Mouse (Mus musculus): ENCODE data around the gene Pnkd.

The Pnkd gene

DNA sequence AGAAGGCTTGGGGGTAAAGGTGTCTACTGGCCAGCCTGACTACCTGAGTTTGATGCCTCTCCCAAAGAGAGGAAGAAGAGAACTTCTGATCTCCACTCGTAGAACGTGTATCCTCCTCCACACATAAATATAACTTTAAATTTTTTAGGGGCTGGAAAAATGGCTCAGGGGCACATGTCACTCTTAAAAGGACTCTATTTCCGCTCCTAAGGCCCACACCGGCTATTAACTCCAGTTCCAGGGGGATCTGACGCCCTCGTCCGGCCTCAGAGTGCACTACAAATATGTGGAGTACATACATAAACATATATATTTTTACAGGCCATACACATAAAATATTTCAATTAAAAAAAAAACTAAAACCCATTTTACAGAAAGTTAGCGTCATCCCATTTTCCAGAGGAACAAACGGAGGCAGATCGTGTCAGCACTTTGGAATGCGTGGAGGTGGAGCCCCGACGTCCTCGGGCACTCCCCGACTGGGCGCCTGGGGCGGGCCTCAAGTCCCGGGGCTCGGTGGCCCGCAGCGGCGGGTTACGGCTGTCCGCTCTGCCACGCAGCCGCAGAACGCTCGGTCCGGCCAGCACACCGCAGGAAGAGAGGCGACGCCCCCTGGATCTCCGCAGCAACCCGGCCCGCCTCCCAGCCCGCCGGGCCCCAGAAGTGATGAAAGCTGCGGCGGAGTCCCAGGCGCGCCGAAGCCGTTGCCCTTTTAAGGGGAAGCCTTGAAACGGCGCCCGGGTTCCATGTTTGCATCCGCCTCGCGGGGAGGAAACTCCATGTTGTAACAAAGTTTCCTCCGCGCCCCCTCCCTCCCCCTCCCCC is 106.4 kb downstream of the Pnkd start, which contains the start of gene Ctdsp1:
Ctdsp1 (plus strand) TSS at position 586 of the 825 bp plus-strand sequence.
- DNase-seq = peak; percentile 94

DNA sequence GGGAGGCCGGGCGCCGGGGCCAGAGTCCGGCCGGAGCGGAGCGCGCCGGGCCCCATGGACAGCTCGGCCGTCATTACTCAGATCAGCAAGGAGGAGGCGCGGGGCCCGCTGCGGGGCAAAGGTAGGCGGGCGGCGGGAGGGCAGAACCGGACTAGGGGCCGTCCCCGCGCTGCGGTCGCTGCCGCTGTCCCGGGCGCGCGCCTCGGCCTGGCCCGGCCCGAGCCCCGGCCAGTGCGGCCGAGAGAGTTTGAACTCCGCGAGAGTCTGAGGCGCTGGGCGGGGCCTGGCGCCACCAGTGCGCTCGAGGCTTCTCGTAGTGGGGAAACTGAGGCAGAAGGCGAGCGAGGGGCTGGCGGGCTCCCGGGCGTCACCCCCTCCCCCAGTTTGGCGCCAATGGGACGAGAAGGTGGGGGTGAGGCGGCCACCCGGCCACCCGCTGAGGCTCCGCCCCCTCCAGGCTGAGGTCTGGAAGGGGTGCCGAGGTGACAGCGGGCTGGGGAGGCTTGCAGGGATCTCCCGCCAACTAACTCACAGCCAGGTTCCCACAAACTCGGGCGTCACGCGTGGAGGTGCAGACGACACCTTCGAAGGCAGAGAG is 107.2 kb downstream of the Pnkd start:
- DNase-seq = peak; percentile 68

DNA sequence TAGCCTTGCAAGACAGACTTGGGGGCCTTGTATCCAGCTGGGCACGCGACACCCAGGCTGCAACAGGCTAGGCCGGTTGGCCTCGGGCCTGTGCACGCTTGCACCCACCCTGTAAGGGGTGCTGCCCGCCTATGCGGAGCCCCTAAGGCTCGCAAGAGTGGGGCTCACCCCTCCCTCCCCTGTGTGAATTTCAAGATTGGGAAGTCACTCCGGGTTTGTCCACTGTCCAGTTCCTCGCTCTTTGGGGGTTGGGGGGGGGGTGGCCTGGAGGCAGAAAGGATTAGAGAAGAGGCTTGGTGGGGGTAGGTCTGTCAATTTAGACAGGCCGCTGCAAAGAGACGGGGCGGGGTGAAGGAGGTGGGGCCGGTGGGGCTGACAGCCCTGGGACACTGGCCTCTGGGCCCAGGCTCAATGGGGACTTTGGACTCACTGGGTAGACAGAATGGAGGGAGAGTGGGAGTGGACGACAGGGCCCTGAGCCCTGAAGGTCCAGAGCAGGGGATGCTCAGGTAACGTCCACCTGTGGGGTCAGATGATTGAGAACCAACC is 107.8 kb downstream of the Pnkd start:
- DNase-seq = peak; percentile 30

DNA sequence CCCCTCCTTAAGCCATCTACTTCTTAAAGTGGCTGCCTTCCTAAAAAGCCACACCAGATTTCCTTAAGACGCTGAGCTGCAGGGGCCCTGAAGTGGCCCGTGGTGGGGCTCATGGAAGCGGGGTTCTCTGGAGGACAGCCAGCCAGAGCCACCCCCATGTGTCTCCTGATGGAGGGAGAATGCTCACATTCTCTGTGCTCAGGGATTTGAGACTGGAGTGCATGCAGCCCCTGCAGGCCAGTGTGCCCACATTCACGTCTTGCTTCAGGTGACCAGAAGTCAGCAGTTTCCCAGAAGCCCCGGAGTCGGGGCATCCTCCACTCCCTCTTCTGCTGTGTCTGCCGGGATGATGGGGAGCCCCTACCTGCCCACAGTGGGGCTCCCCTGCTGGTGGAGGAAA is 108.3 kb downstream of the Pnkd start:
- peak; percentile 37 for DNase-seq

DNA sequence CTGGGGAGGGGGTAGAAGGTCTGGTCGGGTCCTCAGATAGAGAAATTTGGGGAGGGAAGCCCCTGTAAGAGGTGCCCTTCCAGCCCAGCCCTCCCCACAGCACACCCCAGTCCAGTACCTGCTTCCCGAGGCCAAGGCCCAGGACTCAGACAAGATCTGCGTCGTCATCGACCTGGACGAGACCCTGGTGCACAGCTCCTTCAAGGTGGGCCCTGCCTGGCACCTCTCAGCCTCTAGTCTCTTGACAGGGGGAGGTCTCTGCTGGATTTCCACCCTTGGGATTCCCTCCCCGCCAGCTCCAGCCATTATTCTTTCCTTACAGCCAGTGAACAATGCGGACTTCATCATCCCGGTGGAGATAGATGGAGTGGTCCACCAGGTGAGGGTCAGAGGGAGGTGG is 109.0 kb downstream of the Pnkd start:
- peak; percentile 27 for DNase-seq

DNA sequence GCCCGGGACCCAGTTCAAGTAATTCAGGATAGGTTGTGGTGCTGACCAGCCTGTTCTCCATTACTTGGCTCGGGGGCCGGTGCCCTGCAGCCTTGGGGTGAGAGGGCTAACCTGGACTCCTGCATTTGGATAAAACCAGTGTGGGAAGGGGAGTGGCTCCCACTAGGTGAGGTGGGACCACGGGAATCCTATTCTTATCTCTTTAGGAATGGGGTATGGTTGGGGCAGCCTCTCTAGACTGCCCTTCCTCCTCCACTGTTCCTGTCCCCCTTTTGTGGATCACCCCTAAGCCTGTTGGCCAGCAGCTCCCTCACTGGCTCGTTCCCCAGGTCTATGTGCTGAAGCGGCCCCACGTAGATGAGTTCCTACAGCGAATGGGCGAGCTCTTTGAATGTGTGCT is 109.6 kb downstream of the Pnkd start:
- peak; percentile 20 for DNase-seq

DNA sequence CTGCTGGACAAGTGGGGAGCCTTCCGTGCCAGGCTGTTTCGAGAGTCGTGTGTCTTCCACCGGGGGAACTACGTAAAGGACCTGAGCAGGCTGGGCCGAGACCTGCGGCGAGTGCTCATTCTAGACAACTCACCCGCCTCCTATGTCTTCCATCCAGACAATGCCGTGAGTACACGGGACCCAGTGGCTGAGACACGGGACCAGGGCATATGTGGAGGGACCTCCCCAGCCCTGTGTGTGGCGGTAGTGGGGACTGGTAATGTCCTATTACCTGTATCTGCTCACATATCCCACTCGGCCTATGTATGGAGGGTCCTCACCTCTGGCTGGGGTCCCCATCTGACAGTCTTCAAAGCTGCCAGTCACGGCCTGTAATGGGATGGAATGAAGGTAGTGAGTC is 110.1 kb downstream of the Pnkd start:
- DNase-seq = peak; percentile 12

DNA sequence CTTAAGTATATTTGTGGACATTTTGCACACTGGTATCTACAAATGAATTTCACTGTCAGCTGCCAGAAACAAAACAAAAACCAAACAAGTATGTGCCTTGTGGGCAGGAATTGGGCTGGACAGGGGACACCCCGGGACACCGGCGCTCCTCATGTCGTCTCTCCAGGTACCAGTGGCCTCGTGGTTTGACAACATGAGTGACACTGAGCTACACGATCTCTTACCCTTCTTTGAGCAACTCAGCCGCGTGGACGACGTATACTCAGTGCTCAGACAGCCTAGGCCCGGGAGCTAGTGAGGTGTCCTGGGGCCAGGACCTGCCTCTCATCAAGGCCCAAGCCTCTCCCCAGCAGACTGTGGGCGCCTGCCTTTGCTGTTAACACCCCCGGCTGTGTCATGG is 110.6 kb downstream of the Pnkd start:
- peak; percentile 17 for DNase-seq

DNA sequence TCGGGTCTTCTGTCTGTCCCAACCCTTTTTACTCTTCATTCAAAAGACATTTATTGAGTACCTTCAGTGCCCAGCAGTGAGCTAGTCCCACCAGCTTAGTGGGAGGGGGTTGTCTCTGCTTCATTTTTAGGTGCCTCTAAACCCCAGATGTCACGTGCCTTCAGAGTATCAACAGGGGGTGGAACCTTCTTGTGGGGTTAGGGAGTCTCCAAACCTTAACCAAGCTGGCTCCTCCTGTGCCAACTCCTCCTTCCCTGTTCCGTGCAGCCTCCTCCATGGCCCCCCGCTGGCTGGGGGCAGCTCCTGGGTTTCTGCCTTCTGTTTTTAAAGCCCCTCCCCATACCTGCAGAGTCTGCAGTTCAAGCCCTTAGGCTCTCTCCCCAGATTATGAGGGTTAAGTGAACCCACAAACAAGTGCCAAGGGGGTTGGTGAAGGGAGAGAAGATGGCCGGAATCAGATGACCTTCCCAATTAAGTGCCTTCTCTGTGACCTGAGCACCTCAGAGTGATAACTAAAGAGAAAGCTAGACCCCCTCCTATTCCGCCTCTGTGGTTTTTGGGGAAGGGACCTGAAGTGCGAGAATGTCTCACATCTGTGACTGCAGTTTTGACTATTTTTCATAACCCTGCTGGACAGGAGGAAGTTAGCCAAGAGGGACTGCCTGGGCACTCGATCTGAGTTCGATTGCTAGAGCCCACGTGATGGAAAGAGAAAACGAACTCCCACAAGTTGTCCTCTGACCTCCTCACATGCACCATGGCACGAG is 111.9 kb downstream of the Pnkd start:
- peak; percentile 19 for DNase-seq

DNA sequence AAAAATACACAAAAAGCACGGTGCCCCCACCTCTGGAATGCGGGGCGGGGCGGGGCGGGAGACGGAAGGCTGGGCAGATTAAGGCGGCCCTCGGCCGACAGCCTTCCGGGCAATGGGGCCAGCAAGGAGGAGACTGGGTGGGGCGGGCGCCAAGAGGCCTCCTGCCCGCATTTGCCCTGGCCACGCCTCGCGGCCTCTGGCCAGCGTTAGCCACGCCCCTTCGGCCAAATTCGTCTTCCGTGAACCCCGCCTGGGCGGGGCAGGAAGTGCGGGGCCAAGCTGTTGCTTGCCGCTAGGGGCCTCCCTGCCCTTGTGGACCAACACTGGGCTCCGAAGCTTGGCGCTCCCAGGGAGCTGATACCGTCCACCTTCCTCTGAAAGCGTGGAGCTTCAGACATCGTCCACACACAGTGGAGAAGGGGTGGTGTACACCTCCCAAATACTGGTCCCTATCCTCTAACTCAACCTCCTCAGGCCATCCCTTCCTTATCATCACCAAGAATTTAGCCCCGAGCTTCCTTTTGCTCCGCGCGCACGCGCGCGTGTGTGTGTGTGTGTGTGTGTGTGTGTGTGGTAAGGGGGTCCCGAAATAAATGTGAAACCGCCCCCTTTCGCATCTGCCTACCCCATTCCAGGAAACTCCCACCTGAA is 112.7 kb downstream of the Pnkd start:
- DNase-seq = peak; percentile 96

DNA sequence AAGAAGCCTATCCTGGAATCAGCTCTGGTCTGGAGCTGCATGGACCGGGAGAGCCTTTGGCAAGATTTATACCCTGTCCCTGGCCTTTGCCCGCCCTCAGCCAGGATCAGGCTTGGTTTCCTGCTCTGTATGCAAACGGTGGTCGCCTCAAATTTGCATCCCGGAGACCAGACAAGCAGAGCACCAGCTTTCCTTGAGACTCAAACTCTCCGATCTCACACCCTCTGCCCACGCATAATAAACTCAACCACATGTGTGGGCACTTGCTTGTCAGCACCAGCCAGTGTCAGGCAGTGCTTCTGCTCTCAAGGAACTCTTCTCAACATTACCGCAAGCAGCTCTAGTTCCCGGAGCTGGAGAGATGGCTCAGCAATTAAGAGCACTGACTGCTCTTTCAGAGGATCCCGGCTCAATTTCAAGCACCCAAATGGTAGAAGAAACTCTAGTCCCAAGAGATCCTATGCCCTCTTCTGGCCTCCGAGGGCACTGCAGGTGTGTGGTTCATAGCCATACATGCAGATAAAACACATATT is 113.3 kb downstream of the Pnkd start:
- DNase-seq = peak; percentile 76

DNA sequence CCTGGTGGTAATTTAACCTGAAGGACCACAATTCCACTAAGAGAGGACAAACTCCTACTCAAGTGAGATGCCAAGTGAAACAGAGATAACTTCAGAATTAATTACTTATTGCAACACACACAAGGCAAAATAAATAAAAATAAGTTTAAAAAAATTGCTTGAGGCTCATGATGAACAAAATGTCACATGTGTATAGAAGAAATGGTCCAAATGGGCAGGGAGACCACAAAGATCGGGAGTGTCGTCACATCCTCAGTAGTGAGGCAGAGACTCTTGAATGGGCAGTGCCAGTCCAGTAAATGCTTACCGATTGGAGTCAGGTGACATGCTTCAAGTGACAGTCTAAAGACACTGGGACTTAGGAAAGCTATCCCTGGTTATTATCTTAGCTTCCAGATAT is 115.8 kb downstream of the Pnkd start:
- no peak for DNase-seq

DNA sequence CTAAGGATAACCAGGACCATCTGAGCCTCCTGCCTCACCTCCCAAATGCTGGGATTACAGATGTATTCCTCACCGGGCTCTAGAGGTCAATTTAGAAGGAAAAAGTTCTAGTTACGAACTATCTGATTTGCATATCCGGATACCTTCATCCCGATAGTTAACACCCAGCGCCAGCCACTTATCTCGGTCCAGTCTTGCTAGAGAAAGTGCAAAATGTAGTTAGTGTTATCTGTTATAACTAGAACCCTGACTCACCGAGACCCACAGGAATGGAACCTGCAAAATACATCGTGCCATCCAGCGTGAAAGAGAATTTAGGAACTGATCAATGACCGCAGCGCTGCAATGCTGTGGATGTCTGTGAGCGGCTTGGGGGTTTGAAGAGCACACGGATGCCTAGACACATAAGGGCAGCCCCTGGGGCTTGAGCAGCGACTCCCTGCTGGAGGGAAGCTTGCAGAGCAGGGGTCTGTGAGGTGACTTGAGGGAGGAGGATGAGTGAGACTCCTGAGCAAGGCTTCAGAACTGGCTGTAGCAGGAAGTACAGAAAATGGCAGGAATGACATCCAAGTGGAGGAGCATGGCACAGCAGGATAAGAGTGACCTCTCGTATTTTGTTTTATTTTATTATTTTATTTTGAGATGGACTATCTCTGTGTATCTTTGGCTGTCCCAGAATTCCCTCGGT is 116.4 kb downstream of the Pnkd start:
- DNase-seq = no peak

All from cerebellum, adult 8-10 months (tissue).